Mouse (Mus musculus) heart, adult 9 months (tissue): ENCODE data around the gene Adam19.

Experiments used
- DNase-seq, 2 experiments: peaks; one replicate each; pipeline ENCODE4 v3.0.0; 2022; ENCODE audit warnings: low spot score in 2 of 2

Adam19 gene

DNA sequence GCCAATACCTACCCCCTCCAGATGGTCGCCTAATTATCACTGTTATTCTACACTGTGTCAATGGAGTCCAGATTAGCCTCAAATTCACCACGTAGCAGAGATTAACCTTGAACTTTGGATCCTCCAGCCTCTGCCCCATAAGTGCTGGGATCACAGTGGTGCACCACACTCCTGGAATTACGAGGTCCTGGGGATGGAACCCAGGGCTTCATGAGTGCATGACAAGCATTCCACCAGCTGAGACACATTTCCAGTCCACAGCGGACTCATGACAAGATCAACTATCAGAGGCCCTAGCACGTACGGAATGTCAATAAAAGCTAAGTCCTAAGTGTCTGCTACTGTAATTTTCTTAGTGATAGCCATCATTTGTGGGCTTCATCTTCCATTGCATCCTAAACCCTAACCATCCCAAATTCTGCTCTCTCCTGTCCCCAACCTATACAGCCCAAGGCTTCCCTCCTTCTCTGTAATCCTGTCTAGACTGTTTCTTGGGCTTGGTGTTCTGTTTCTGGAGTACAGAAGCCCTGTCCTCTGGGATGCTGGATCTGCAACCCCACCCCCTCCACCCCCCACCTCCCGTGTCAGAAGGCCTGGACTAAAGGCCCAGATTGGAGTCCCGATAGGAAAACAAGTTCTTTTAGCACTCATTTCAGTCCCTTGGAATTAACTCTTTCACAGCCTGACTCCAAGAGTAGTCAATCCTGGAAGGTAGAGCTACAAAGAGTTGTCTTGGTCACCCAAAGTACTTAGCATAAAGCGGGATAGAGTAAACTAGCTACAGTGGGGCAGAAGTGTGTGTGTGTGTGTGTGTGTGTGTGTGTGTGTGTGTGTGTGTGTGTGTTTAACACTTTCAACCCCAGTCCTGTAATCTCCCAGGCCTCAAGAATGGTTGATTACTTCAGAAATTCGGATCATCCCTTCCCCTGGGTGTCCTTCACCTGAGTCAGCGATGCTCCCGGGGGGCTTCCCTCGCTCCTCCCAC, 589 bp upstream of the Adam19 start:
- DNase-seq = no peak

DNA sequence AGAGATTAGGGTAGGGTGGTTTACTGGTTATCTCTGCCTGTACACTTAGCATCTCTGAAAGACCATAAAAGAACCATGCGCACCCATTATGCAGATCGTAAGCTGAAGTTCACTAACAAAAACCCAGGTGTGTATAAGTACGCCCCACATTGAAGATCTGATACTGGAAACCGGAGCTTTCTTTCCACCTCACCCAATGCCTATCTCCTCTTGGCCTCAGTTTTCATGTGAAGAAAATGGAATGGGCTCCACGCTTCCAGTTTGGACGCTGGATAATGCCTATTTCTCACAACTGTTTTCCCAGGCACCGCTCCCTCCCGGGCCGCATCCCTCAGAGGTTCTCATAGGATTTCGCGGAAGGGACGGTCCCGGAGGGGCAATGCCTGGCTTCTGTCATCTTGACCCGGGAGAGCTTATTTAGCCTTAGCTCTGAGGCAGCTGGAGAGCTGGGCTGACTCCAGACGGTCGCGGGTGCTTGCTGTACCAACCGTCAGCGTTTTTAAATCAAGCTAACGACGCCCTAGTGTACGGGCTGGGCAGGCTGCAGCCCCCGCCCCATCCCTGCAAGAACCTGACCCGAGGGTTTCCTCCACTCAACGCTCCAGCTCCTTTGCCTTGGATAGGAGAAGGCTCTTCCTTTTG, 1.1 kb downstream of the Adam19 start:
- peak; percentile 59 to 60 for DNase-seq

DNA sequence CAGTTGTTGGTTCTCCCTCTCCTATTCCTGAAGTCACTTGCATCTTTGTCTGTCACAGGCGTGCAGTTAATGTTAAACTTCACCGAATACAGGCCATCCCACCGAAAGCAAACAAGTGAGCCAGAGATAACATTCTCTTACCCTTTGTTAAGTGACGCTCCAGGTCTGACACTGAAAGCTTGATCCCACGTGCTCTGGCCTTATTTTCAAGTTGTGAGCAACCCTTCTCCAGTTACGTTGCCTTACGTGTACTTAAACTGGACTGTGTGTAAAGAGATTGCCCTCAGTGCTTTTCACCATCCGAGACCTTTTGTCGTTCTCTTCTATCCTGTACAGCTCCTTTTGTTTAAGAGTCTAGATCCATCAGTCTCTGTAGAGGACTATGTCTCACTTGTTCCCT, 2.2 kb downstream of the Adam19 start:
- no peak for DNase-seq

DNA sequence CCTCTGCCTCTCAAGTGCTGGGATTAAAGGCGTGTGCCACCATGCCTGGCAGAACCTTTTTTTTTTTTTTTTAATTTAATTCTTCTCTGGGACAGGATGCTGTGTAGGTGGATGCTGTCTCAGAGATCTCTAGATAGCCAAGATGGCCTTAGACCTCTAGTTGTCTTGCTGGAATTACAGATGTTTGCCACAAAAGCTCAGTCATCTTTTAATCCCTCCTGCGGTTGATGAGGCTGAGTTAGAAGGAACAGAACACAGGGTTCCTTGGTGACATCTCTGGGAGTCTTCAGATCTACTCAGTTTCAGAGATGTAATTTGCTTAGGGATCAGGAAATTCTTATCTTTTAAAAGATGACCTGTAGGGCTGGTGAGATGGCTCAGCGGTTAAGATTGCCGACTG, 3.1 kb downstream of the Adam19 start:
- DNase-seq = no peak

DNA sequence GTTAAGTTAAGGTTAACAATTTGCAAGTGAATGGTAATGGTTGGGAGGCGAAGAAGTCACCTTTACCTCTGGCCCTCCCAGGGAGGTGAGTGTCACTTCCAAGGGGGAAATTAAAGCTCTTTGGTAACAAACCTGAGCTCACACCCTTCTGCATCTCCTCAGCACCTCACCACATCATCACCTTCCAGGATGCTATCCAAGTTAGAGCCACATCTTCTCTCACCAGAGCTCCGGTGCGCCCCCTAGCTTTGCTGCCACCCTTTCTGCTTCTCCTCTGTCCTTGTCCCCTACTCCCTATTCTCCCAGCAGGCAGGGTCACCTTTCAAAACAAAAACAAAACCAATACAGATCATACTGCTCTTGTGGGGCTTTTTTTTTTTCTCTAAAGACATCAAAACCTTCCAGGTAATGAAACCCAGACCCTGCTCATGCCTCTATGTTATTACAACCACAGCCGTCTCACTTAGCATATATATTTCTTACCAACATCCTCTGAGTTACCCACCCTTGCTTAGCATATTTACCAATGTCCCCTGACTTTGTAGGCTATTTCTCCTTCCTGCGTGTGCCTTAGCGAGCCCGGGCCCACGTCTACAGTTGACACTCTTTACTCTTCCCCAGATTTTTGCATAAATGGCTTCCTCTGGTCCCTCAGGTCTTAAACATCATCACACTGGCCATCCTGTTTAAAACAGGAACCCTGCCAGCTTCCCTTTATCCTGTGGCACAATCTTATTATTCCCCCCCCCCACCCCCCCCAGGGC, 4.3 kb downstream of the Adam19 start:
- no peak for DNase-seq

DNA sequence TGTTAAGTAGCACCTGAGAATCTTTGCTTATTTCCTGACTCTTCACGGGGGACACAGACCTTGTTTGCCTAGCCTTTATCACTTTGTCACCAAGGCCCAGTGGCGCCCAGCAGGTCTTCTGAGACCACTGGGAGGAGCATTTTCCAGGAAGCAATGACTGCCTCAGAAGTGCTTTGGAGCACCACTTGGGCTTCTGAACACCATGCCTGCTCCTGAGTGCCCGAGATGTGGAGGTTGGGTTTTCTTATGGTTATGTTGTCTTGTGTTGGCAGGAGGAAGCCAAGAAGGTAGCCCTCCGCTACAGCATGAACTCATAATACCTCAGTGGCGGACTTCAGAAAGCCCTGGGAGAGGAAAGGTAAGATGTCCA, 4.8 kb downstream of the Adam19 start:
- DNase-seq = no peak

DNA sequence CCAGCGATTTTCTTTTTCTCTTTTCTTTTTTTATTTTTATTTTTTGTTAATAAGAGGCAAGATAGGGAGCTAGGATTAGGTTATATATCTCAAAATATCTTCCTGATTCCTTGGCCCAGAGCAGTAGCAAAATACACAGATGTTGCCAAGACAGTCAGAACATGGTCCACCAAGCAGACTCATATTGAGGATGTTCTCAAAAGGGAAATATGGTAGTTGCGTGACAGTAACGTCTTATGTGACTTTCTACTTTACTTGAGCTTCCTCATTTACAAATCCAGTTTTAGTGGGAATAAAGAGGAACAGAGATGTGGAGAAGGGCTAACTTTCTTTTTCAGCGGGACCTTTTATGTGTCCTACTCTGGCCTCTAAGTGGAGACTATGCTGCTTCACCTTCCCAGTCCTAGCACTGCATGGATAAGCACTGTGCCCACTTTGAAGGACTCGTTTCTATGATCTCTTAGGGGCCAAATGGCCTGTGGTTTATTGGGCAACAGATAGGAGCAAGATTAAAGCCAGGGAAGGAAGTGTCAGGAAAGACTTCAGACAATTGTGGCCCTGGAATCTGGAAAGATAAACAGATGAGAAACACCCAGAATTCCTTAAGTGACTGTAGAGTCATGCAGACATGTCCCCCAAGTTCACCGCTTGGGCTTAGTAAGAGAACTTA, 6.1 kb downstream of the Adam19 start:
- no peak for DNase-seq

DNA sequence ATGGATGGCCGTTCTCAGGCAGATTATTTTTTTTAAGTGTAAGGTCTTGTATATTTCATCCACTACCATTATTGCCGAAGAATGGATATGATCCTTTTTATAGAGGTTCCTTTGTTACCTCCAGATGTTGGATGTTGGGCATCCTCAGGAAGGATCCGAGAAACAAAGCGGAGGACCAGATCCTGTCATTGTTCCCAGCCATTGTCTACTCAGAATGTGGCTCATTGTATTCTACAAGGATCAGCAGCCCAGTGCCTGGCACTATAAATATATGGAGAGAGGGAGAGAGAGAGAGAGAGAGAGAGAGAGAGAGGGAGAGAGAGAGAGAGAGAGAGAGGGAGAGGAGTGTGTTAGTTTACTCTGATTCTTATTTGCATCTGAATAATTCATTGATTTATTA, 6.8 kb downstream of the Adam19 start:
- no peak for DNase-seq

DNA sequence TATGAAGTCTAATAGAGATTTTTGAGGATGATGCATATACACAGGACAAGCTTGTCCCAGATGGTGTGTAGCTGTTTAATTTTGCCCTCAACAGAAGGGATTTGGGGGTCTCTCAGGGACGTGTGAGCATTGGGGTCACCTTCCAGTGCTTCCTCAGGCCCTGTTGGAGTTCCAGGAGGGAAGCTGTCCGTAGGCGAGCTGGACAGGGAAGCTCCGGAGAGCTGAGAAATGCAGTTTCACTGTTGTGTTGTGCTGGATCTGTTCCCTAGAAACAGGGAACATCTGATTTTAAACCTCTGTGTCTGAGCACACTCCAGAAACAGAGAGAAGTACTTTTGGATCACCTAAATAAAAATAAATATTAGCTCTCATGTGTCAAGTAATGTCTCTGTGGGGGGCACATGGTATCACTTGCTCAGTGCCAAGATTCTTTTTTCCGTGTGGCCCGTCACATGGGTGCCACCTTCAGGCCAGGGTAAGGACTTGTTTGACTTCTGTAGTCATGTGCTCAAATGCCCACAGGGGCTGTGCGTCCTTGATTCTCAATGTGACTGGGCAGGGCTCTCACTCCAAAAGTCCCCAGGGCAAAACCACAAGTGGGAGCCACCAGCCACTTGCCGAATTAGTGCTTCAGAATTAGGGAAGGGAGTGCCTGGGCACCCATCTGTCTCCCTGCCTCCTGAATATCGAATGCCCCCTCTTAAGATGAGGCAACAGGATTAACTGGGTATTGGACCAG, 7.4 kb downstream of the Adam19 start:
- DNase-seq = peak; percentile 78 to 82

DNA sequence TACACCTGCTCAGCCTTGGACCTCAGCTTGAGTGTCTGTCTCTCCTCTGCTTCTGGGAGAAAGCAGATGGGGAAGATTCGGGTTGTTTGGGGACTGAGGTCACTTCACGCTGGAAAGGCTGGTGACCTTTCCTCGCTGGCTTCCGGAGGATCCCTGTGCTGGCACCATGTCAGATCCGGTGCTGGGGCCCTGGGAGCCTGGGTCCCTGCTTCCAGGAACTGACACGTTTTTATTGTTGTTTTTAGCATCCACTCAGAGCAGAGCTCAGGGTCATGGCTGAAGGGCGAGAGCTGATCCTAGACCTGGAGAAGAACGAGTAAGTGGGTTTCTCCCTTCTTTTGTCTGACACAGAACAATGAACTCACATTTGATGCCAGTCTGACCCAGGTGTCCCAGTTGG, 9.0 kb downstream of the Adam19 start:
- DNase-seq = peak; percentile 64 to 70

DNA sequence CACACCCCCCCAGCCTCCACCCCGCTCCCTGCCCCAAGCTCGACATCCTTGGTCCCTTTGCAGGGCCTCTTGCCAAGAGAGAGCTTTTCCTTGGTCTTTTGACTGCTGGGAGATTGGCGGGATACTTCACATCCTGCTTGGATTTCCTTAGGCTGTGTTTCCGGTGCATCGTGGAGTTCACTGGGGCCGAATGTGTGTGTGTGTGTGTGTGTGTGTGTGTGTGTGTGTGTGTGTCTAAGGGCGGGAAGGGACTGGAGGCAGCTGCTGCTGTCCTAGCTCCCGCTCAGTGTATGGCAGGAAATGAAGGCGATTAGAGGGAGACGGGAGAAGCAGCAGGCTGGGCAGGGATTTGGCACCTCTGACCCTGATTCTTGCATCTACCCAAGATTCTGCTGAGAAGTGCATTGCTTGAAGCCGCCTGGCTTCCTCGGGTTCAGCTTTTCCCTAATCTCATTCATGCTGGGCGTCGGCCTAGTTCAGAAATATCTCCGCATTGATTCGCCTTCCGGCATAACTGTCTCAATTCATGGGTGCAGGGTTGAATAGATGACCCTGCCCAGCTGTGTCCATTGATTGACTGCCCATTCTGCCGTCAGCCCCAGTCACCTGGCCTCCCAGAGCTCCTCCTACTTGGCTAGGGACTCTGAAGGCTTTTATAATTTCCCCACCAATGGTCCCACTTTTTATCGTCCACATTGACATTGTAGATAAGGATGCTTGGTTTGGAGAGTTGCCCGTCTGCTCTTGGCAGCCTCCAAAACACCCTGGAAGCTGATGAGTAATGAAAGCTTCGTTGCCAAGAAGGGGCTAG, 9.6 kb downstream of the Adam19 start:
- peak; percentile 88 to 89 for DNase-seq

DNA sequence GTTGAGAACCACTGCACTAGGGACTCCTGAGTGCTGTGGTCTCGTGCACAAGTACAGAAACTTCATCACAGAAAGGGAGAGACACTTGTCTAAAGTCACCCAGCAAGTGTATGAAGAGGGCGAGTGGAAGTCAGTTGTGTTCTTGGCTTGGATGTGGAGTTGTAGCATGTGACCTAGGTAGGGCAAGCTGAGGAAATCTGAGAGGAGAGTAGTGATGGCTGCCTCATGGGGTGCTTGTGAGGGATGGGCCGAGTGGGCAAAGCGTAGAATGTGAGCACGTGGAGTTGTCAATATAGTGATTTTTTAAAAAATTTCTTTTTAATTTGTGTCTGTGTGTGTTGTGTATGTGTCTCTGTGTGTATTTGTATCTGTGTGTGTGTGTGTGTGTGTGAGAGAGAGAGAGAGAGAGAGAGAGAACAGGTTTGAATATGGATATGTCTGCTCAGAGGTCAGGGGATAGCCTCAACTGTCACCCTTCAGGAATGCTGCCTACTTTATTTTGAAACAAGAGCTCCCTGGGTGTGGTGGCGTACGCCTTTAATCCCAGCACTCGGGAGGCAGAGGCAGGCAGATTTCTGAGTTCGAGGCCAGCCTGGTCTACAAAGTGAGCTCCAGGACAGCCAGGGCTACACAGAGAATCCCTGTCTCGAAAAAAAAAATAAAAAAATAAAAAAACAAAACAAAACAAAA, 11.7 kb downstream of the Adam19 start:
- DNase-seq = no peak

DNA sequence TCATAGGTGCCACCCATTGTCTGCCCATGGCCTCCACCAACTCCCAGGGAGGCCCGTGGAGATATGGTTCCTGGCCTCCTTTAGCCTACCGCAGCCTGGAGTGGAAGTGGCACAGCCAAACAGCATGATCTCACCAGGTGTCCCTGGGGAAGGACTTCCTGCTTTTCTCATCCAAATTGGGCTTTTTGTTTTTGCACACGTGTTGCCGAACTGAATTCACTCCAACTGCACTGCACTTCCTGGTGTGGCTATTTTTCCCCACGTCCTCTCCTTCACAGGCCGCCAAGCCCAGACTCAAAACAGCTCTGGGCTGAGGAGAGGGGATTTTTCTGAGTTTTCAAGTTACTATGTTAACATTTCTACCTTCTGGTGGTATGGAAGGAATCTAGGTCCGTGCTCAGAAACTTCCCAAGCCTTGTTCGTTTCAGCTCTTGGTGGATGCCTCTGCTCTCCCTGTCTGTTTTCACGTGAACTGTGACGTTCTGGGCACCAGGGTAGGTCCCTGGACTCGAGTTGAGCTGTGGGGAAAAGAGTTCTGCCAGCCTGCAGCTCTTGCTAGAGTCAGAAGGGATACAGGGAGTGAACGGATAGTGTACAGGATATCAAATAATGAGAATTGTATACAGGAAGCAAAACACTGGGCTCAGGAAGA, 13.1 kb downstream of the Adam19 start:
- DNase-seq = peak; percentile 80 to 83

DNA sequence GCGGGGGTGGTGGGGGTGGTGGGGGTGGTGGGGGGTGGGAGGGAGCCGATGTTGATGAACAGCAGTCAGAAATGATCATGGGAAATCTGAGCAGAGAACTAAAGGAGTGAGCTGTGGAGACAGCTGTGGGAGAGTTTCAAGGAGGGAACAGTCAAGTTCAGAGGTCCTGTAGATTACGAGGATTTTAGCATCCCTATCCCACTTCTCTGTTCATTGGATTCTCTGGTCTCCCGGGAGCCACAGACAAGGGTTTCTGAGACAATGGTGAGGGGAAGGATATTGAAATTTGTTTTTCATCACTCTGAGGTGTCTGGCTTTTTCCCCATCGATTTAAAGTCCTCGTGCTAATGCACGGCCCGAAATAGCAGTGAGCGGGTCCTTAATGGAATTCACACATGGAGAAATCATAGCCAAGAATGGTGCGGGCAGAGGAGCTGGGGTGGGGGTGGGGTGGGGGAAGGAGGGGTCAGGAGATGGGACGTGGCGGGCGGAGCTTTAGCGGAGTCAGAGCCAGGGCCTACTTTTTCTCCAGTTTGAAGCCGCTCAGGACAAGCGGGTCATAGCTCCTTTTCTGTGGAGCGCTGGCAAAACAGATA, 13.7 kb downstream of the Adam19 start:
- DNase-seq = peak; percentile 75 to 84

DNA sequence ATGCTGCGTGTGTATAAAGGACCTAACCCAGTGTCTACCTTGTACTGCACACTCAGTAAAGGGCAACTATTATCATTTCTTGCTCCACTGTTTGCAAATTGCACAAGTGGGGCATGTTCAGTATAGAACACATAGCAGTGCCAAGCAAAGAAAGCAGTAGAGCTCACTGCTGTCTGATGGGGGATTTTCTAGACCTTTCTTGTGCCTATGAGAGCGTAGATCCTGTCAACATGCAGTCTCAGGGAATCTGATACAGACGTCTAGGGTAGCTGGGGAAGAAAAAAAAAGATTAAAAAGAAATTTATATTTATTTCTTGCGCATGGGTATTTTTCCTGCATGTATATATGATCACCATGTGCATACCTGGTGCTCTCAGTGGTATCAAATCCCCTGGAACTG, 14.4 kb downstream of the Adam19 start:
- no peak for DNase-seq

DNA sequence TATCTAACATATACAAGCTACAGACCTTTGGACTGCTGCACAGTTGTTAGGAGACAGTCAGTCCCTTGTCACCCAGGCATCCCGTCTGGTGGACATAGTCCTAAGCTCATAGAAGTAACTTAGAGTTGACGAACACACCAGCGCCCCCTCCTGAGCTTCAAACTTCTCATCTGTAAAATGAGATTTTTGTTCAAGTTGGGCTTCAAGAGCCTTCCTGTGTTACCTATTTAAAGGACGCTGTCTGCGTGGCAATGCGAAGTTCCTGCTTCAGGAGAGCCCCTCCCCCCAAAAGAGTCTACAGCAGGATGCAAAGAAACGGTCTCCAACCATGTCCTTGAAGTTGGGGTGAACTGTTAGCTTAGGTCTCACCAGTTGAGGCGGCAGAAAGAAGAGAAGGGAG, 15.0 kb downstream of the Adam19 start:
- no peak for DNase-seq

DNA sequence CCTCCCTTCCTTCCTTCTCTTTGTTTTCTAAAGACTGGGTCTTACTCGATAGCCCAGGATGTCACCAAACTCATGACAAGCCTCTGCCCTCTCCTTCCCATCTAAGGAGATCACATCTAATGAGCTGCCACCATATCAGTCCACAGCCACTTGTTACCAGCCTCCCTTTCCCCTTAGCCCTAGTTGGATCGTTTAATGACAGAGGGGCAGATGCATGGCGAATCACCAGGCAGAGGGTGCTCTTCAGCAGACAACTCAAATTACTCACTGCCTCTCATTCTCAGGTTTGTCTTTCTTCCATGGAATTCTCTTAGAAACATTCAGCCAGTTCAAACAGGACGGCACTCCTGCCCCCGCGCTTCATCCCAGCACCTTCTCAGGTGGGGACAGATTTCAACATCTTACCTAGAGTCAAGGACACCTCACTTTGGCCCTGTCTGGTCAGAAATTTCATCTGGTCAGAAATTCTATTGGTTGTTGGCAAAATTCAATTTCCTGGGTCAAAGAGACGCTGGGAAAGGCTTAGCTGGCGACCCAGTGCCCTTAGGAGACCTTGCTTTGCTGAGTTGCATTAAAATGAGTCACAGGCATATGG, 16.8 kb downstream of the Adam19 start:
- no peak for DNase-seq
